Mouse (Mus musculus): ENCODE data around the gene Zfp574. TPM values are rescaled to one million over a fixed set of nuclear protein-coding genes. Genes with fewer than 3 reads are reported as not detected.

Gene Zfp574
- polyA plus RNA-seq (2015; fragmentation: Illumina TruSeq; extraction: RNeasy Lipid Tissue Mini Kit (QIAGEN cat#74804); ENCODE audit: insufficient read depth, low read depth, low replicate concordance) = 2.9 TPM

DNA sequence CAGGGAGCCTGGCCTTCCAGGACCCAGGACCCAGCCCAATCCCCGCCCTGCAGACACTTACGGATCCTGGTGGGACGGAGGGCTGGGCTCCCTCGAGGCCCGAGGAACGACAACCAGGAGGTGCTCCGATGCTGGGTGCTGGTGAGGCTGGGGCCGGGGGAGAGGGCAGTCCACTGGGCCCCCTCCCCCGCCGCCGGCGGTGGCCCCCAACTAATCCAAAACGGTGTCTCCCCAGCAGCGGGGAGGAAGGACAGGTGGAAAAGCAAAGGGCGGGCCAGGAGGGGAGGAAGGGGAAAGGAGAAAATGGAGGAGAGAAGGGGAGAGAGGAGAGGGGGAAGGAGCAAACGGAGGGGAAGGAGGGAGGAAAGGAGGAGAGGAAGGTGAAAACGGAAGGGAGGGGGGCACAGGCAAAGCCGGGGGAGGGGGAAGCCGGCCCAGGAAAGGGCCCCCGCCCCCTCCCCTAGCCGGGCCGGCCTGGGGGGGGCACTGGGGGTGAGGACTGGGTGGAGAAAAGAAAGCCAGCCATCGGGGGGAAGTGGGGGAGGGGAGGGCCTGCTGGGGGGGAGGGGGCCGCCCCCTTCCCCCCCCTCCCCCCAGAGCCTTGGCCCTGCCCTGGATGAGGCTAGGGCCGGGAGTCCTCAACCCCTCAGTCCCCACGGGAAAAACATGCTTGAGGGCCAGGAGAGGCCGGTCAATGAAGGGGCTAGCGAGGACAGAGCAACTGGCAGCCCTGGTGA is at the start of gene Zfp574, which contains the start of gene Grik5:
Gene Zfp574 (plus strand): TSS at position 589 of the 737 bp plus-strand sequence.
Gene Grik5 (minus strand): TSS at position 368 of the 737 bp plus-strand sequence.

Other genes starting within 250 kb of the Zfp574 start
- not detected for gene Gm9844, start 210.4 kb upstream of the Zfp574 start, polyA plus RNA-seq (2015; fragmentation: Illumina TruSeq; extraction: RNeasy Lipid Tissue Mini Kit (QIAGEN cat#74804); ENCODE audit: insufficient read depth, low read depth, low replicate concordance)
- not detected for gene Lypd4, start 202.6 kb upstream of the Zfp574 start, polyA plus RNA-seq (2015; fragmentation: Illumina TruSeq; extraction: RNeasy Lipid Tissue Mini Kit (QIAGEN cat#74804); ENCODE audit: insufficient read depth, low read depth, low replicate concordance)
- gene Dmrtc2, start 202.5 kb upstream of the Zfp574 start, polyA plus RNA-seq (2015; fragmentation: Illumina TruSeq; extraction: RNeasy Lipid Tissue Mini Kit (QIAGEN cat#74804); ENCODE audit: insufficient read depth, low read depth, low replicate concordance) = not detected
- 743 TPM for gene Rps19, start 188.2 kb upstream of the Zfp574 start, polyA plus RNA-seq (2015; fragmentation: Illumina TruSeq; extraction: RNeasy Lipid Tissue Mini Kit (QIAGEN cat#74804); ENCODE audit: insufficient read depth, low read depth, low replicate concordance)
- gene Cd79a, start 175.2 kb upstream of the Zfp574 start, polyA plus RNA-seq (2015; fragmentation: Illumina TruSeq; extraction: RNeasy Lipid Tissue Mini Kit (QIAGEN cat#74804); ENCODE audit: insufficient read depth, low read depth, low replicate concordance) = 1.7 TPM
- gene Arhgef1, start 169.7 kb upstream of the Zfp574 start, polyA plus RNA-seq (2015; fragmentation: Illumina TruSeq; extraction: RNeasy Lipid Tissue Mini Kit (QIAGEN cat#74804); ENCODE audit: insufficient read depth, low read depth, low replicate concordance) = 39.0 TPM
- gene Gm4881, start 128.1 kb upstream of the Zfp574 start, polyA plus RNA-seq (2015; fragmentation: Illumina TruSeq; extraction: RNeasy Lipid Tissue Mini Kit (QIAGEN cat#74804); ENCODE audit: insufficient read depth, low read depth, low replicate concordance) = not detected
- gene Rabac1, start 99.8 kb upstream of the Zfp574 start, polyA plus RNA-seq (2015; fragmentation: Illumina TruSeq; extraction: RNeasy Lipid Tissue Mini Kit (QIAGEN cat#74804); ENCODE audit: insufficient read depth, low read depth, low replicate concordance) = 187 TPM
- 0.50 TPM for gene Atp1a3, start 66.6 kb upstream of the Zfp574 start, polyA plus RNA-seq (2015; fragmentation: Illumina TruSeq; extraction: RNeasy Lipid Tissue Mini Kit (QIAGEN cat#74804); ENCODE audit: insufficient read depth, low read depth, low replicate concordance)
- 6.6 TPM for gene Grik5, start 221 bp upstream of the Zfp574 start, polyA plus RNA-seq (2015; fragmentation: Illumina TruSeq; extraction: RNeasy Lipid Tissue Mini Kit (QIAGEN cat#74804); ENCODE audit: insufficient read depth, low read depth, low replicate concordance)
- gene Pou2f2, start 107.2 kb downstream of the Zfp574 start, polyA plus RNA-seq (2015; fragmentation: Illumina TruSeq; extraction: RNeasy Lipid Tissue Mini Kit (QIAGEN cat#74804); ENCODE audit: insufficient read depth, low read depth, low replicate concordance) = 0.26 TPM
- 6.1 TPM for gene Dedd2, start 148.0 kb downstream of the Zfp574 start, polyA plus RNA-seq (2015; fragmentation: Illumina TruSeq; extraction: RNeasy Lipid Tissue Mini Kit (QIAGEN cat#74804); ENCODE audit: insufficient read depth, low read depth, low replicate concordance)
- 1.8 TPM for gene Zfp526, start 148.9 kb downstream of the Zfp574 start, polyA plus RNA-seq (2015; fragmentation: Illumina TruSeq; extraction: RNeasy Lipid Tissue Mini Kit (QIAGEN cat#74804); ENCODE audit: insufficient read depth, low read depth, low replicate concordance)
- 17.3 TPM for gene Gsk3a, start 165.3 kb downstream of the Zfp574 start, polyA plus RNA-seq (2015; fragmentation: Illumina TruSeq; extraction: RNeasy Lipid Tissue Mini Kit (QIAGEN cat#74804); ENCODE audit: insufficient read depth, low read depth, low replicate concordance)
- 6.1 TPM for gene Erf, start 178.2 kb downstream of the Zfp574 start, polyA plus RNA-seq (2015; fragmentation: Illumina TruSeq; extraction: RNeasy Lipid Tissue Mini Kit (QIAGEN cat#74804); ENCODE audit: insufficient read depth, low read depth, low replicate concordance)
- 36.6 TPM for gene Cic, start 195.1 kb downstream of the Zfp574 start, polyA plus RNA-seq (2015; fragmentation: Illumina TruSeq; extraction: RNeasy Lipid Tissue Mini Kit (QIAGEN cat#74804); ENCODE audit: insufficient read depth, low read depth, low replicate concordance)
- 6.7 TPM for gene Pafah1b3, start 225.4 kb downstream of the Zfp574 start, polyA plus RNA-seq (2015; fragmentation: Illumina TruSeq; extraction: RNeasy Lipid Tissue Mini Kit (QIAGEN cat#74804); ENCODE audit: insufficient read depth, low read depth, low replicate concordance)
- gene Prr19, start 228.8 kb downstream of the Zfp574 start, polyA plus RNA-seq (2015; fragmentation: Illumina TruSeq; extraction: RNeasy Lipid Tissue Mini Kit (QIAGEN cat#74804); ENCODE audit: insufficient read depth, low read depth, low replicate concordance) = not detected
- gene Tmem145, start 233.5 kb downstream of the Zfp574 start, polyA plus RNA-seq (2015; fragmentation: Illumina TruSeq; extraction: RNeasy Lipid Tissue Mini Kit (QIAGEN cat#74804); ENCODE audit: insufficient read depth, low read depth, low replicate concordance) = 0.72 TPM
- gene Megf8, start 244.6 kb downstream of the Zfp574 start, polyA plus RNA-seq (2015; fragmentation: Illumina TruSeq; extraction: RNeasy Lipid Tissue Mini Kit (QIAGEN cat#74804); ENCODE audit: insufficient read depth, low read depth, low replicate concordance) = 9.3 TPM

All from pancreas, adult 10 weeks (tissue).